In the genomic region with DNA sequence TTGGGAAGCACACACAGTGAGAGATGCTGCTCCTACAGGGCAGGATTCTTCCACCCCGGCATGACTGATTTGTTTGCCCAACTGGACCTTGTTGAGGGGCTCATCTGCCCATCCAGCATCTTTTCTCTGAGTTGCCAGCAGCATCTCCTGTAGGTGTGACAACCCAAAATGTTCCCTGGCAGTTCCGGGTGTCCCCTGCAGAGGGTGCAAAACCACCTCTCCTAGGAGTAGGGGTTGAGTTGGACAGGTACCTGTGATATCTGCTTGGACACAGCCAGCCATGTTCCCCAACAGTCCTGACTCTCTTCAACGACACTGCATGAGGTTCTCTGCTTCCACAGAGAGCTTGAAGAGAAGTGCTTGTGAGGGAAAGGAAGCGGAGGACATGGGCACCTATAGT, we compare ENCODE assay signal across 9 mouse cellular contexts. TPM values are rescaled to one million over a fixed set of nuclear protein-coding genes. Genes with fewer than 3 reads are reported as not detected.
DNase-seq lines count a peak whose midpoint lies in the region; ATAC-seq and TF ChIP-seq lines count a peak whose summit lies in the region.
"Had no signal": no experiment of that assay in that cellular context is flagged by ENCODE, and none has a peak within 500 bp of the region (broad histone marks: within the 10 kb centered on the region; RNA-seq: fewer than 3 reads in every experiment).

No protein-coding gene starts in this region.

- no peak for TF ChIP-seq EP300 in stomach, postnatal 0 days (optimal IDR thresholded peaks at IDR 0.05)

- H3K9ac ChIP-seq in stomach, postnatal 0 days (ENCODE audit: low read length), result no peak overlapping the region
- H3K9ac ChIP-seq: lung, embryonic 15.5 days had no signal

- TF ChIP-seq CTCF in left cerebral cortex, adult 2 months (IDR thresholded peaks at IDR 0.05), result peak; percentile 15
- peak; percentile 65 for TF ChIP-seq CTCF in stomach, postnatal 0 days (IDR thresholded peaks at IDR 0.05; ENCODE audit: low read depth)

- no peak overlapping the region for H3K4me2 ChIP-seq in stomach, postnatal 0 days (replicated peaks; ENCODE audit: low read depth)
- H3K4me2 ChIP-seq: lung, embryonic 15.5 days had no signal

- H3K36me3 ChIP-seq in stomach, postnatal 0 days (ENCODE audit: control insufficient read depth, insufficient read depth, low read length), result no peaks in the 10 kb centered on the region
- H3K36me3 ChIP-seq: lung, embryonic 15.5 days had no signal

- H3K4me1 ChIP-seq in stomach, postnatal 0 days (replicated peaks; ENCODE audit: control insufficient read depth, insufficient read depth), result no peaks in the 10 kb centered on the region
- H3K4me1 ChIP-seq: lung, embryonic 15.5 days had no signal

- H3K27ac ChIP-seq in left cerebral cortex, adult 2 months, result no peak overlapping the region
- H3K27ac ChIP-seq in stomach, postnatal 0 days (replicated peaks), result no peak overlapping the region
- H3K27ac ChIP-seq: lung, embryonic 15.5 days had no signal

- ATAC-seq in stomach, postnatal 0 days (ENCODE audit: low FRiP score, low TSS enrichment), result no peak

- intact Hi-C loops in left cerebral cortex, adult 2 months (cut with DNase I), result no loop called here
- intact Hi-C loops in heart, postnatal 36 days (cut with DNase I), result no loop called here

- no peaks in the 10 kb centered on the region for H3K9me3 ChIP-seq in stomach, postnatal 0 days (ENCODE audit: control insufficient read depth, low read length)
- H3K9me3 ChIP-seq: lung, embryonic 15.5 days had no signal

- 83% methylated on average over 4 of the region's 4 CpGs for WGBS in stomach, postnatal 0 days

- H3K27me3 ChIP-seq in stomach, postnatal 0 days (ENCODE audit: control insufficient read depth, insufficient read depth, low read length), result no peaks in the 10 kb centered on the region
- H3K27me3 ChIP-seq: lung, embryonic 15.5 days had no signal

- no peak overlapping the region for H3K4me3 ChIP-seq in left cerebral cortex, adult 2 months
- H3K4me3 ChIP-seq in stomach, postnatal 0 days (ENCODE audit: low read depth, low read length), result no peak overlapping the region
- H3K4me3 ChIP-seq: lung, embryonic 15.5 days had no signal

- no peak for DNase-seq in left cerebral cortex, adult 2 months (ENCODE audit: extremely low spot score in 1 of 2, low spot score in 2 of 2)
- DNase-seq in left cerebral cortex, adult 8-10 months (ENCODE audit: low spot score in 2 of 2), result no peak
- peak; percentile 64 for DNase-seq in R1 (ENCODE audit: low read depth, low spot score)
- DNase-seq in kidney, postnatal 4 days, result peak; percentile 53 to 59
- peak; percentile 62 for DNase-seq in stomach, postnatal 0 days (ENCODE audit: low spot score)
- DNase-seq in cerebellum, adult 9-11 months, result no peak
- no peak for DNase-seq in heart, postnatal 36 days
- DNase-seq: right cerebral cortex, postnatal 4 days had no signal

RNA-seq across cellular contexts. Expression of a gene that starts 5.8 kb away (rescaled TPM):
- 10 to 100 TPM in 1 of 2 experiments, 1 to 10 TPM in 1; 9.9 to 10.3 TPM for total RNA-seq in left cerebral cortex, adult 2 months (2021)
- 10 to 100 TPM in 1 of 4 experiments, 1 to 10 TPM in 3; 7.7 to 10.1 (median 9.0) TPM for total RNA-seq in left cerebral cortex, adult 8-10 months (2022)
- 0.52 and 0.57 TPM in 2 replicates for polyA plus RNA-seq in stomach, postnatal 0 days (2015; fragmentation: Nextera tagmentation; extraction: Ambion mirVana)
- total RNA-seq in heart, postnatal 36 days (2021), result 1 to 10 TPM; 1.3 to 1.8 TPM

RNA-seq across cellular contexts. Expression of a gene that starts 53.0 kb away (rescaled TPM):
- 10 to 100 TPM; 63.1 to 69.7 TPM for total RNA-seq in left cerebral cortex, adult 2 months (2021)
- total RNA-seq in left cerebral cortex, adult 8-10 months (2022), result 10 to 100 TPM; 60.6 to 65.5 (median 62.1) TPM
- 53.8 and 56.7 TPM in 2 replicates for polyA plus RNA-seq in stomach, postnatal 0 days (2015; fragmentation: Nextera tagmentation; extraction: Ambion mirVana)
- 10 to 100 TPM; 34.0 to 38.0 TPM for total RNA-seq in heart, postnatal 36 days (2021)

Comparison
In these comparisons a context has a peak if more than half of its experiments do, and no peak if none do; other contexts are left out.
1. DNase-seq: peak in R1 (single experiment), kidney, postnatal 4 days (2 of 2) and stomach, postnatal 0 days (single experiment); none in left cerebral cortex, adult 2 months (0 of 2), left cerebral cortex, adult 8-10 months (0 of 2), cerebellum, adult 9-11 months (single experiment) and heart, postnatal 36 days (0 of 2).